Mouse (Mus musculus) central nervous system, embryonic 14 days (tissue): Measurements from ENCODE around the gene Gch1. TPM values are rescaled to one million over a fixed set of nuclear protein-coding genes. Genes with fewer than 3 reads are reported as not detected.

ENCODE experiments used
- polyA plus RNA-seq: library from polyadenylated mRNA; depleted of rRNA; stranded (reverse); fragments of >200 nt; gene quantifications from 2 replicates; pipeline ENCODE4 v1.2.3, GENCODE M21; 2012; rRNA removed

Gch1 gene
- 2.8 and 3.7 TPM in 2 replicates for polyA plus RNA-seq

DNA sequence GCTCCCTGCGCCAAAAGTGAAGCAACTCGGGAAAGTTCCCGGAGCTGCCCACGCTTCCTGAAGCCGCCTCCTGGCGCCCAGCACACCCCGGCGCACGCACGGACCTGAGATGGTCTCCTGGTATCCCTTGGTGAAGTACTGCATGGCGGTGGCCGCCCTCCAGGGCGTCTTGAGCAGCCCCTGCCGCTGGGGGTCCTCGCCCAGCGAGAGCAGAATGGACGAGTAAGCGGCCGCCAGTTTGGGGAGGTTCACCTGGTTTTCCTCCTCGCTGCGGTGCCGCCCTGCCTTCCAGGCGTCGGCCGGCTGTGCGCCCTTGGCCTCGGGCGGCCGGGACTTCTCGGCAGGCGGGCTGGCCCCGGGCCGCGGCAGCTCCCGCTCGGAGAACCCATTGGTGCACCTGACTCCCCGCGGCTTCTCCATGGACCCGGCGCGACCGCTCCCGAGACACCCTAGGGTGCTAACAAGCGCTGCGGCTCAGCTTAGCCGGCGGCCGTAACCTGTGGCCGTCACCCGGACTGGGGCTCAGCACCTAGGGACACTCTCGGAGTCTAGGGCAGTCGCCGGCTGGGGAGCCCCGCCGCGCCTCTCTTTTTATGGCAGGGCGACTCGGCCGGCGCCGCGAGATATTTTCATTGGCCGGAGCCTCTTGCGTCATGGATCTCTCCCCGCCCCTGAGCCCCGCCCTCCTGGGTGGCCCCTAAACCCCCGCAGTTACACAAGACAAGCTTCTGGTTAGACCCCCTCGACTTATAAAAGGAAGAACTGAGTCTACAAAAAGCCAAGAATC lies at the start of gene Gch1:
TSS of gene Gch1 (minus strand) at position 566 of the 787 bp plus-strand sequence.

Other genes starting within 250 kb of the Gch1 start
- 20.0 and 22.4 TPM in 2 replicates for gene Wdhd1, start 87.4 kb upstream of the Gch1 start, polyA plus RNA-seq
- gene Socs4, start 87.5 kb upstream of the Gch1 start, polyA plus RNA-seq, result 7.4 and 8.4 TPM in 2 replicates
- gene Mapk1ip1l, start 108.9 kb upstream of the Gch1 start, polyA plus RNA-seq, result 53.5 and 56.3 TPM in 2 replicates
- gene Lgals3, start 178.3 kb upstream of the Gch1 start, polyA plus RNA-seq, result 7.0 and 11.0 TPM in 2 replicates
- 19.2 and 25.5 TPM in 2 replicates for gene Dlgap5, start 229.0 kb upstream of the Gch1 start, polyA plus RNA-seq